Mouse (Mus musculus) myocyte (in vitro differentiated cells): Measurements from ENCODE around the gene Grk1.

Experiments used
- CEBPB ChIP-seq: IDR thresholded peaks from 2 replicates; pipeline ENCODE4 v1.6.1; 2011; ENCODE audit warnings: mild to moderate bottlenecking, moderate library complexity; ENCODE audit not compliant: poor library complexity, insufficient read depth, severe bottlenecking
- MYOD1 ChIP-seq, 3 experiments: IDR thresholded peaks; one replicate each; pipeline ENCODE4 v1.6.1; 2011; ENCODE audit warnings: control low read depth in 2 of 3, low read depth in 2 of 3, mild to moderate bottlenecking in 2 of 3, moderate library complexity in 1 of 3; ENCODE audit not compliant: insufficient read length in 2 of 3, control insufficient read depth in 1 of 3
- MYOG ChIP-seq, 3 experiments: IDR thresholded peaks; one replicate each; pipeline ENCODE4 v1.6.1; 2011; ENCODE audit warnings: control low read depth in 2 of 3, low read depth in 2 of 3, mild to moderate bottlenecking in 2 of 3; ENCODE audit not compliant: insufficient read length in 2 of 3, control insufficient read depth in 1 of 3, insufficient read depth in 1 of 3
- POLR2A ChIP-seq: IDR thresholded peaks from one replicate; pipeline ENCODE4 v1.6.1; 2011; ENCODE audit warnings: low read depth, mild to moderate bottlenecking, control low read depth, moderate library complexity; ENCODE audit not compliant: insufficient read length
- POLR2AphosphoS2 ChIP-seq: IDR thresholded peaks from one replicate; pipeline ENCODE4 v1.6.1; 2011; ENCODE audit warnings: low read depth, control low read depth; ENCODE audit not compliant: insufficient read length
- REST ChIP-seq: IDR thresholded peaks from one replicate; pipeline ENCODE4 v1.6.1; 2011; ENCODE audit warnings: mild to moderate bottlenecking, control low read depth, moderate library complexity; ENCODE audit not compliant: insufficient read depth, insufficient read length
- SRF ChIP-seq: IDR thresholded peaks from one replicate; pipeline ENCODE4 v1.6.1; 2011; ENCODE audit warnings: low read depth; ENCODE audit not compliant: control insufficient read depth, insufficient read length
- TCF12 ChIP-seq: IDR thresholded peaks from one replicate; pipeline ENCODE4 v1.6.1; 2011; ENCODE audit warnings: mild to moderate bottlenecking, control low read depth; ENCODE audit not compliant: poor library complexity, insufficient read depth, severe bottlenecking
- TCF3 ChIP-seq: IDR thresholded peaks from one replicate; pipeline ENCODE4 v1.6.1; 2011; ENCODE audit warnings: low read depth, control low read depth; ENCODE audit not compliant: insufficient read length
- USF1 ChIP-seq: IDR thresholded peaks from one replicate; pipeline ENCODE4 v1.6.1; 2011; ENCODE audit warnings: low read depth, mild to moderate bottlenecking, control low read depth, moderate library complexity

DNA sequence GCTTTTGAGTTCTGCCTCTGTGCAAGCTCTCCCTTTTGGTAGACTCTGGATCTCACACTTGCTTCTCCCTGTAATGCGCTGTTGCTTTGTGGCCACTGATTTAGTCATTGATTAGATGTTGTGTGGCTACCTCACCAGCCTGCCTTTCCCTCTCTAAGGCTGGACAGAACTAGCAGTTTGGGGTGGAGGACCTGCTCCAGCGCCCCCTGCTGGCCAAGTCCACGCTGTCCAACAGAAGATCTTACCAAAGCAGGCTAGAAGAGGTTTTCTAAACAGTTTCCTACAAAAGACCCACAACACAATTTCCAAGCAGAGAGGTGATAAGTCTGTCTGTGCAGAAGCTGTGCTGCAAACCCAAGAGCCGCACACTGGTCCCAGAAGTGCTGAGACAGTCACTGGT is 57.0 kb downstream of the Grk1 start:
- TF ChIP-seq POLR2AphosphoS2 (no peak), POLR2A (no peak), MYOG (IDR thresholded peaks at IDR 0.05; ENCODE audit: control insufficient read depth in 1 of 3, insufficient read depth in 1 of 3, insufficient read length in 2 of 3, low read depth in 2 of 3) (no peak), USF1 (no peak), TCF3 (no peak), REST (no peak), MYOD1 (IDR thresholded peaks at IDR 0.05; ENCODE audit: control insufficient read depth in 1 of 3, insufficient read length in 2 of 3, low read depth in 2 of 3) (no peak), TCF12 (no peak), SRF (no peak), CEBPB (no peak)
